Mouse (Mus musculus): Measurements from ENCODE around the gene Stpg3.

Stpg3 gene

GRCm38 (mm10) chr2:25236614-25237013 is 22.2 kb upstream of the Stpg3 start, which contains the start of gene Rnf224:
Gene Rnf224, minus strand, starts transcription at chr2:25236787.
- DNase-seq (ENCODE audit: low read depth, low spot score) = no peak

GRCm38 (mm10) chr2:25234551-25235220 is 20.2 kb upstream of the Stpg3 start:
- no peak for DNase-seq (ENCODE audit: low read depth, low spot score)

GRCm38 (mm10) chr2:25234050-25234449 is 19.6 kb upstream of the Stpg3 start, which contains the start of gene Slc34a3:
Gene Slc34a3, minus strand, starts transcription at chr2:25234364.
- DNase-seq (ENCODE audit: low read depth, low spot score) = no peak

- DNase-seq (ENCODE audit: low read depth, low spot score) = no peak
Observed at GRCm38 (mm10) chr2:25233421-25233820, 19.0 kb upstream of the Stpg3 start.

- DNase-seq (ENCODE audit: low read depth, low spot score) = no peak
Observed at GRCm38 (mm10) chr2:25231038-25231437, 16.6 kb upstream of the Stpg3 start.

- no peak for DNase-seq (ENCODE audit: low read depth, low spot score)
Observed at GRCm38 (mm10) chr2:25230581-25230980, 16.1 kb upstream of the Stpg3 start.

- no peak for DNase-seq (ENCODE audit: low read depth, low spot score)
Observed at GRCm38 (mm10) chr2:25229582-25229981, 15.1 kb upstream of the Stpg3 start.

- no peak for DNase-seq (ENCODE audit: low read depth, low spot score)
Observed at GRCm38 (mm10) chr2:25228995-25229530, 14.6 kb upstream of the Stpg3 start.

GRCm38 (mm10) chr2:25228431-25228889 is 14.0 kb upstream of the Stpg3 start:
- peak; percentile 61 for DNase-seq (ENCODE audit: low read depth, low spot score)

GRCm38 (mm10) chr2:25227406-25227805 is 13.0 kb upstream of the Stpg3 start:
- no peak for DNase-seq (ENCODE audit: low read depth, low spot score)

- DNase-seq (ENCODE audit: low read depth, low spot score) = no peak
Observed at GRCm38 (mm10) chr2:25226864-25227263, 12.4 kb upstream of the Stpg3 start.

GRCm38 (mm10) chr2:25225811-25226379 is 11.5 kb upstream of the Stpg3 start:
- no peak for DNase-seq (ENCODE audit: low read depth, low spot score)

GRCm38 (mm10) chr2:25224766-25225752 is 10.6 kb upstream of the Stpg3 start:
- peak; percentile 99 for DNase-seq (ENCODE audit: low read depth, low spot score)

GRCm38 (mm10) chr2:25224492-25224765 is 10.0 kb upstream of the Stpg3 start, which contains the start of gene Tubb4b:
Gene Tubb4b, minus strand, starts transcription at chr2:25224702.
- no peak for DNase-seq (ENCODE audit: low read depth, low spot score)

- DNase-seq (ENCODE audit: low read depth, low spot score) = peak; percentile 33
Observed at GRCm38 (mm10) chr2:25223681-25224491, 9.4 kb upstream of the Stpg3 start.

GRCm38 (mm10) chr2:25221331-25221772 is 6.9 kb upstream of the Stpg3 start:
- DNase-seq (ENCODE audit: low read depth, low spot score) = no peak

- no peak for DNase-seq (ENCODE audit: low read depth, low spot score)
Observed at GRCm38 (mm10) chr2:25218445-25218844, 4.0 kb upstream of the Stpg3 start, which contains the start of gene Fam166a. Gene Fam166a, plus strand, starts transcription at chr2:25218745.

- no peak for DNase-seq (ENCODE audit: low read depth, low spot score)
Observed at GRCm38 (mm10) chr2:25217666-25218065, 3.2 kb upstream of the Stpg3 start.

- no peak for DNase-seq (ENCODE audit: low read depth, low spot score)
Observed at GRCm38 (mm10) chr2:25213266-25213865, 1.1 kb downstream of the Stpg3 start.

GRCm38 (mm10) chr2:25211121-25211670 is 3.2 kb downstream of the Stpg3 start, which contains the start of gene Nelfb:
Gene Nelfb, minus strand, starts transcription at chr2:25211489.
- DNase-seq (ENCODE audit: low read depth, low spot score) = peak; percentile 73
